Mouse (Mus musculus): Measurements from ENCODE around the gene Rtn4. TPM values are rescaled to one million over a fixed set of nuclear protein-coding genes. Genes with fewer than 3 reads are reported as not detected.
A peak's percentile ranks its signal among the peaks of the same experiment; 100 is the strongest.

The Rtn4 gene
- polyA plus RNA-seq, 1 experiment from 2014 or later, result 11.4 TPM

- H3K36me3 ChIP-seq (ENCODE audit: control insufficient read depth, insufficient read depth), result no peaks in the 10 kb centered on the region
- no peak overlapping the region for H3K9ac ChIP-seq (ENCODE audit: low read depth, low read length)
- no peak overlapping the region for H3K4me2 ChIP-seq (ENCODE audit: low read depth, low read length)
- no peak overlapping the region for H3K4me3 ChIP-seq (ENCODE audit: low read depth, low read length)
- no peaks in the 10 kb centered on the region for H3K4me1 ChIP-seq (ENCODE audit: control insufficient read depth, low read depth, low read length)
- no peaks in the 10 kb centered on the region for H3K9me3 ChIP-seq (replicated peaks; ENCODE audit: control insufficient read depth, low read length)
- no peaks in the 10 kb centered on the region for H3K27me3 ChIP-seq (ENCODE audit: control insufficient read depth, insufficient read depth, low read depth, low read length)
- H3K27ac ChIP-seq (ENCODE audit: low read length), result no peak overlapping the region
- ATAC-seq (ENCODE audit: low read depth), result no peak
Observed at GRCm38 (mm10) chr11:29725167-29725566, 32.4 kb downstream of the Rtn4 start.

- Histone ChIP-seq H3K27ac (ENCODE audit: low read length) (no peak overlapping the region), H3K4me2 (ENCODE audit: low read depth, low read length) (no peak overlapping the region), H3K4me1 (ENCODE audit: control insufficient read depth, low read depth, low read length) (no peaks in the 10 kb centered on the region), H3K9me3 (replicated peaks; ENCODE audit: control insufficient read depth, low read length) (no peaks in the 10 kb centered on the region), H3K36me3 (ENCODE audit: control insufficient read depth, insufficient read depth) (no peaks in the 10 kb centered on the region), H3K4me3 (ENCODE audit: low read depth, low read length) (no peak overlapping the region), H3K27me3 (ENCODE audit: control insufficient read depth, insufficient read depth, low read depth, low read length) (no peaks in the 10 kb centered on the region), H3K9ac (ENCODE audit: low read depth, low read length) (no peak overlapping the region)
- ATAC-seq (ENCODE audit: low read depth), result no peak
- 59% methylated on average over 1 of the region's 1 CpGs for WGBS (ENCODE audit: insufficient replicate concordance)
Observed at GRCm38 (mm10) chr11:29725610-29726009, 32.9 kb downstream of the Rtn4 start.

GRCm38 (mm10) chr11:29727901-29728300 lies 35.2 kb downstream of the Rtn4 start:
- no peaks in the 10 kb centered on the region for H3K27me3 ChIP-seq (ENCODE audit: control insufficient read depth, insufficient read depth, low read depth, low read length)
- WGBS (ENCODE audit: insufficient replicate concordance), result 41% methylated on average over 1 of the region's 1 CpGs
- no peak overlapping the region for H3K4me2 ChIP-seq (ENCODE audit: low read depth, low read length)
- no peak overlapping the region for H3K27ac ChIP-seq (ENCODE audit: low read length)
- no peak for ATAC-seq (ENCODE audit: low read depth)
- H3K9me3 ChIP-seq (replicated peaks; ENCODE audit: control insufficient read depth, low read length), result no peaks in the 10 kb centered on the region
- H3K9ac ChIP-seq (ENCODE audit: low read depth, low read length), result no peak overlapping the region
- no peaks in the 10 kb centered on the region for H3K4me1 ChIP-seq (ENCODE audit: control insufficient read depth, low read depth, low read length)
- H3K4me3 ChIP-seq (ENCODE audit: low read depth, low read length), result no peak overlapping the region
- H3K36me3 ChIP-seq (ENCODE audit: control insufficient read depth, insufficient read depth), result no peaks in the 10 kb centered on the region

- no peaks in the 10 kb centered on the region for H3K4me1 ChIP-seq (ENCODE audit: control insufficient read depth, low read depth, low read length)
- no peak overlapping the region for H3K27ac ChIP-seq (ENCODE audit: low read length)
- 75% methylated on average over 2 of the region's 2 CpGs for WGBS (ENCODE audit: insufficient replicate concordance)
- no peak overlapping the region for H3K4me2 ChIP-seq (ENCODE audit: low read depth, low read length)
- no peaks in the 10 kb centered on the region for H3K9me3 ChIP-seq (replicated peaks; ENCODE audit: control insufficient read depth, low read length)
- H3K27me3 ChIP-seq (ENCODE audit: control insufficient read depth, insufficient read depth, low read depth, low read length), result no peaks in the 10 kb centered on the region
- H3K9ac ChIP-seq (ENCODE audit: low read depth, low read length), result no peak overlapping the region
- H3K4me3 ChIP-seq (ENCODE audit: low read depth, low read length), result no peak overlapping the region
- no peaks in the 10 kb centered on the region for H3K36me3 ChIP-seq (ENCODE audit: control insufficient read depth, insufficient read depth)
- no peak for ATAC-seq (ENCODE audit: low read depth)
Observed at GRCm38 (mm10) chr11:29739752-29740151, 47.0 kb downstream of the Rtn4 start.

GRCm38 (mm10) chr11:29744760-29745430 lies 52.1 kb downstream of the Rtn4 start:
- no peak for ATAC-seq (ENCODE audit: low read depth)
- Histone ChIP-seq H3K4me1 (ENCODE audit: control insufficient read depth, low read depth, low read length) (no peaks in the 10 kb centered on the region), H3K9me3 (replicated peaks; ENCODE audit: control insufficient read depth, low read length) (no peaks in the 10 kb centered on the region), H3K9ac (ENCODE audit: low read depth, low read length) (no peak overlapping the region), H3K27ac (ENCODE audit: low read length) (no peak overlapping the region), H3K4me2 (ENCODE audit: low read depth, low read length) (no peak overlapping the region), H3K36me3 (ENCODE audit: control insufficient read depth, insufficient read depth) (no peaks in the 10 kb centered on the region; the same call in 1 of the 2 replicates), H3K4me3 (ENCODE audit: low read depth, low read length) (no peak overlapping the region), H3K27me3 (ENCODE audit: control insufficient read depth, insufficient read depth, low read depth, low read length) (no peaks in the 10 kb centered on the region)
- 81% methylated on average over 5 of the region's 5 CpGs for WGBS (ENCODE audit: insufficient replicate concordance)

GRCm38 (mm10) chr11:29745513-29745912 lies 52.8 kb downstream of the Rtn4 start:
- no peak for ATAC-seq (ENCODE audit: low read depth)
- no peak overlapping the region for H3K4me2 ChIP-seq (ENCODE audit: low read depth, low read length)
- no peaks in the 10 kb centered on the region for H3K27me3 ChIP-seq (ENCODE audit: control insufficient read depth, insufficient read depth, low read depth, low read length)
- 87% methylated on average over 2 of the region's 2 CpGs for WGBS (ENCODE audit: insufficient replicate concordance)
- H3K9ac ChIP-seq (ENCODE audit: low read depth, low read length), result no peak overlapping the region
- no peak overlapping the region for H3K27ac ChIP-seq (ENCODE audit: low read length)
- no peaks in the 10 kb centered on the region; the same call in 1 of the 2 replicates for H3K36me3 ChIP-seq (ENCODE audit: control insufficient read depth, insufficient read depth)
- no peak overlapping the region for H3K4me3 ChIP-seq (ENCODE audit: low read depth, low read length)
- no peaks in the 10 kb centered on the region for H3K4me1 ChIP-seq (ENCODE audit: control insufficient read depth, low read depth, low read length)
- H3K9me3 ChIP-seq (replicated peaks; ENCODE audit: control insufficient read depth, low read length), result no peaks in the 10 kb centered on the region

- 67% methylated on average over 9 of the region's 9 CpGs for WGBS (ENCODE audit: insufficient replicate concordance)
- H3K4me3 ChIP-seq (ENCODE audit: low read depth, low read length), result no peak overlapping the region
- no peak overlapping the region for H3K4me2 ChIP-seq (ENCODE audit: low read depth, low read length)
- no peaks in the 10 kb centered on the region for H3K27me3 ChIP-seq (ENCODE audit: control insufficient read depth, insufficient read depth, low read depth, low read length)
- H3K36me3 ChIP-seq (ENCODE audit: control insufficient read depth, insufficient read depth), result no peaks in the 10 kb centered on the region; the same call in 1 of the 2 replicates
- H3K27ac ChIP-seq (ENCODE audit: low read length), result no peak overlapping the region
- peak; percentile 7; the same call in 1 of the 2 replicates for ATAC-seq (ENCODE audit: low read depth)
- H3K9ac ChIP-seq (ENCODE audit: low read depth, low read length), result no peak overlapping the region
- no peaks in the 10 kb centered on the region for H3K9me3 ChIP-seq (replicated peaks; ENCODE audit: control insufficient read depth, low read length)
- H3K4me1 ChIP-seq (ENCODE audit: control insufficient read depth, low read depth, low read length), result no peaks in the 10 kb centered on the region
Observed at GRCm38 (mm10) chr11:29746203-29746602, 53.5 kb downstream of the Rtn4 start.

- no peak for ATAC-seq (ENCODE audit: low read depth)
- H3K4me2 ChIP-seq (ENCODE audit: low read depth, low read length), result no peak overlapping the region
- WGBS (ENCODE audit: insufficient replicate concordance), result 76% methylated on average over 3 of the region's 3 CpGs
- no peaks in the 10 kb centered on the region for H3K9me3 ChIP-seq (replicated peaks; ENCODE audit: control insufficient read depth, low read length)
- H3K27me3 ChIP-seq (ENCODE audit: control insufficient read depth, insufficient read depth, low read depth, low read length), result no peaks in the 10 kb centered on the region
- no peaks in the 10 kb centered on the region for H3K4me1 ChIP-seq (ENCODE audit: control insufficient read depth, low read depth, low read length)
- H3K9ac ChIP-seq (ENCODE audit: low read depth, low read length), result no peak overlapping the region
- H3K27ac ChIP-seq (ENCODE audit: low read length), result no peak overlapping the region
- H3K36me3 ChIP-seq (ENCODE audit: control insufficient read depth, insufficient read depth), result no peaks in the 10 kb centered on the region; the same call in 1 of the 2 replicates
- H3K4me3 ChIP-seq (ENCODE audit: low read depth, low read length), result no peak overlapping the region
Observed at GRCm38 (mm10) chr11:29747365-29747764, 54.6 kb downstream of the Rtn4 start.

GRCm38 (mm10) chr11:29747881-29748280 lies 55.1 kb downstream of the Rtn4 start:
- H3K9me3 ChIP-seq (replicated peaks; ENCODE audit: control insufficient read depth, low read length), result no peaks in the 10 kb centered on the region
- no peaks in the 10 kb centered on the region; the same call in 1 of the 2 replicates for H3K36me3 ChIP-seq (ENCODE audit: control insufficient read depth, insufficient read depth)
- H3K4me1 ChIP-seq (ENCODE audit: control insufficient read depth, low read depth, low read length), result no peaks in the 10 kb centered on the region
- no peak overlapping the region for H3K4me3 ChIP-seq (ENCODE audit: low read depth, low read length)
- no peak overlapping the region for H3K27ac ChIP-seq (ENCODE audit: low read length)
- no peaks in the 10 kb centered on the region for H3K27me3 ChIP-seq (ENCODE audit: control insufficient read depth, insufficient read depth, low read depth, low read length)
- H3K4me2 ChIP-seq (ENCODE audit: low read depth, low read length), result no peak overlapping the region
- WGBS (ENCODE audit: insufficient replicate concordance), result 73% methylated on average over 1 of the region's 1 CpGs
- no peak for ATAC-seq (ENCODE audit: low read depth)
- H3K9ac ChIP-seq (ENCODE audit: low read depth, low read length), result no peak overlapping the region
